Mouse (Mus musculus): ENCODE measurements around the gene Mpped1. TPM values are rescaled to one million over a fixed set of nuclear protein-coding genes. Genes with fewer than 3 reads are reported as not detected.

Mpped1 gene
- 3.1 and 4.9 TPM in 2 replicates for polyA plus RNA-seq (2016; fragmentation: Nextera tagmentation; extraction: Ambion mirVana)

DNA sequence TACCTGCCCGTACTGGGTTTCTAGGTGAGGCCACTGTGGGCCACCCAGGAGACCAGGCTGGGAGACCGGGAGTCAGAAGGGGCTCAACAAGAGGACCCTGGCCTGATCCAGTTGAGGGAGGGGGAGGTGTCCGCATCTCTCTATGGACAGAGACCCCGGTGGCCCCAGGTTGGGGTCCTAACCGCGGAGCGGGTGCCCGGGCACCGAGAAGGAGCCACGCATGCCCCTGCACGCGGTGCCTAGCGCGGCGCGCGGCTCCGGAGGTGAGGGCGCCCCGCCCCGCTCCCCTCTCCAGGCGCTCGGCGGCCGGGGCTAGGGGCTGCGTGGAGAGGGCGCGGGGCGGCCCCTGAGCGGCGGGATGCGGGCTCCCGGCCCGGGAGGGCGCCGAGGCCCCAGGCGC, at the start of gene Mpped1:
Gene Mpped1 (plus strand): TSS at position 81 of the 400 bp plus-strand sequence.
- no peaks in the 10 kb centered on the region for H3K9me3 ChIP-seq (replicated peaks)
- no peaks in the 10 kb centered on the region for H3K36me3 ChIP-seq
- peaks cover 10% of the 10 kb centered on the region; the same call in 1 of the 2 replicates for H3K4me1 ChIP-seq
- peak within 1 kb of the TSS; percentile 70 for H3K4me3 ChIP-seq
- H3K27ac ChIP-seq: no peak within 1 kb of the TSS
- peak within 1 kb of the TSS; percentile 95 for H3K4me2 ChIP-seq (replicated peaks)
- H3K27me3 ChIP-seq: peaks cover 58% of the 10 kb centered on the region
- ATAC-seq (ENCODE audit: low FRiP score): peak; percentile 41; the same call in 1 of the 2 replicates
- H3K9ac ChIP-seq: peak within 1 kb of the TSS; percentile 75
- WGBS: 3% methylated on average over 29 of the region's 37 CpGs

DNA sequence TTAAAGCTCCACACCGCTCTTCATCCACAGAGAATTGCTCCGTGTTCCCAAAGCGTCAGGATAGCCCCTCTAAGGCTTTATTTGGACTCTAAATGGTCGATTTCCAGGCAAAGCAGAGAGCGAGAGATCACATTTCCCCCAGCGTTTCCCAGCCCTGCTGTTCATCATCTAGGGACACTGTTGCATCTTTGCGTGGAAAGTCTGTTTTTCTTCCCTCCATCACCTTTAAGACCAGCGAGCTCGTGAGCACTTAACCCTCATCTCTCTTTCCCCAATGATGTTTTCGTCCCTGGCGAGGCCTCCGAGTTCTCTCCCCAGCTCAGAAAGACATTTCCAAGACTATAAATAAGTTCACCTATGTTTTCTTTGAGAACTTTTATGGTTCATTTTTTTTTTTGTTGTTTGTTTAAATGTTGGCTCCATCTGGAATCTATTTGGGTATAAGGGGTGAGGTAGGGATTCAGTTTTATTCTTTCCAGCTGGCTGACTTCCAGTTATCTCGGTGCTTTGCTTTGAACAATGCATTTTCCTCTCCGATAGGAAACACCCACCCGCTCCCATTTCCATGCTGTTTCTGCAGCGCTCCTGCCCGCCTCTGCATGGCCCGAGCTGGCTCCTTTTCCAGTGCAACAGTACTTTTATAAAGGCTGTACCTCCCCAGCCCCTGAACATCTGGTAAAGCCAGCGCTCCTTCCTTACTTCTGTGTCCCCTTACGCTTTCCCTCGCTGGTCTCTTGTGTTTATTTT, 38.4 kb upstream of the Mpped1 start:
- WGBS: 25% methylated on average over 21 of the region's 21 CpGs
- no peak overlapping the region for H3K9ac ChIP-seq
- H3K36me3 ChIP-seq: no peaks in the 10 kb centered on the region
- ATAC-seq (ENCODE audit: low FRiP score): no peak
- peaks cover 13% of the 10 kb centered on the region for H3K4me1 ChIP-seq
- H3K9me3 ChIP-seq (replicated peaks): no peaks in the 10 kb centered on the region
- no peaks in the 10 kb centered on the region for H3K27me3 ChIP-seq
- no peak overlapping the region for H3K27ac ChIP-seq
- H3K4me2 ChIP-seq (replicated peaks): no peak overlapping the region
- no peak overlapping the region for H3K4me3 ChIP-seq

DNA sequence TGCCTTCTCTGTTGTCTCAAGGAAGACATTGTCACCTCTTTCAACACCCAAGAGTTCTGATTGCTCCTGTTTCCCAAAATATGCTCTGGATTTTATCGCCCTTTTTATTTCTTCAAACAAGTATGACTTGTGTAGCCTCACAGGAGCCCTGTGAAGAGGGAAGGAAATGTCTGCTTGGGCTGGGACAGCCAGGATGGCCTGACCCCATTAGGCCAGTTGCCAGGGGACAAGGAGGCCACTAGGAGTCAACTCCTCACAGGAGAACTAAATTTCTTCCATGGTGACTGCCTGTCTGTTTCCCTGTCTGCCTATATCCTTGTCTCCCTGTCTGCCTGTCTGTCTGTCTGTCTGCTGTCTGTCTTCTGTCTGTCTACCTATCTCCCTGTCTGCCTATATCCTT, 37.2 kb upstream of the Mpped1 start:
- Histone ChIP-seq H3K4me2 (replicated peaks) (no peak overlapping the region), H3K4me3 (no peak overlapping the region), H3K9ac (no peak overlapping the region), H3K36me3 (no peaks in the 10 kb centered on the region), H3K27ac (no peak overlapping the region), H3K27me3 (no peaks in the 10 kb centered on the region), H3K9me3 (replicated peaks) (no peaks in the 10 kb centered on the region), H3K4me1 (peaks cover 13% of the 10 kb centered on the region)
- no peak for ATAC-seq (ENCODE audit: low FRiP score)
- 84% methylated on average over 1 of the region's 1 CpGs for WGBS

DNA sequence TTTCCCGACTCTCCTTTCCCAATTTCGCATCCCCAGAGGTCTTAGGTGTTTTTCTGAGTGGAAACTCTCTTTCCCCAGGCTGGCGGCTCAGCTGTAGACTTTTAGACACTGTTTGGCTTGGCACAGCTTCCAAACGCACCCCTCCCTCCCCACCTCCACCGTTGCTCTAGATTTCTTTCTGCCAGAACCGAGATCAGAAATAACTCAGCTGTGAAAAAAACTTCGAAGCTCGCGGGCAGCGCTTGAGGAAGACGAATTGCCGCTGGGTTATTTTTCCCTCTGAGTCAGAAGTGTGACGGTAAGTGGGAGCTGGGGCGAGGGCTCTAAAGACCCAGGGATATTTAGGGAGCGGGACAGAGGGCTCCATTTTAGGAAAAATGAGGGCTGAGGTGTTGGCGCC, 33.0 kb upstream of the Mpped1 start:
- no peak overlapping the region for H3K27ac ChIP-seq
- H3K36me3 ChIP-seq: no peaks in the 10 kb centered on the region
- no peak for ATAC-seq (ENCODE audit: low FRiP score)
- H3K27me3 ChIP-seq: no peaks in the 10 kb centered on the region
- WGBS: 65% methylated on average over 16 of the region's 16 CpGs
- no peak overlapping the region for H3K4me2 ChIP-seq (replicated peaks)
- no peak overlapping the region for H3K9ac ChIP-seq
- H3K4me1 ChIP-seq: peaks cover 4% of the 10 kb centered on the region
- no peak overlapping the region for H3K4me3 ChIP-seq
- H3K9me3 ChIP-seq (replicated peaks): no peaks in the 10 kb centered on the region

DNA sequence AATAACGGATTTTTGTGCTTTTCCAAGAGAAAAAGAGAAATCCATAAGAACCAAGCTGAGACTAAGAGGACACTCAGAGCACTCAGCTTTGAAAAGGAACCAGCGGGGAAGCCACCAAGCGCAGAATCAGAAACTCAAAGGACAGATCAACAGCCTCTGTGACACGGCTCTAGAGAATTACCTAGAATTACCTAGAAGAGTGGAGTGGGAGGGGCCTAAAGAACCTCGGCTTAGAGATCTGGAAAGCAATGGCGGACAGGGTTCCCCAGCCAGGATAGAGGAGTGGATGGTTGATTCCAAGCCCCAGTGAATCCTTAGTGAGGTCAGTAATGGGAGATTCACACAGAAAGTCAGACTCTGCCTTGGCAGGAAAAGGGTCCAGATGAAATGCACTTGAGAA, 30.3 kb upstream of the Mpped1 start:
- Histone ChIP-seq H3K4me1 (no peaks in the 10 kb centered on the region), H3K4me2 (replicated peaks) (no peak overlapping the region), H3K27me3 (no peaks in the 10 kb centered on the region), H3K4me3 (no peak overlapping the region), H3K36me3 (no peaks in the 10 kb centered on the region), H3K27ac (no peak overlapping the region), H3K9ac (no peak overlapping the region), H3K9me3 (replicated peaks) (no peaks in the 10 kb centered on the region)
- ATAC-seq (ENCODE audit: low FRiP score): no peak
- 76% methylated on average over 6 of the region's 6 CpGs for WGBS

DNA sequence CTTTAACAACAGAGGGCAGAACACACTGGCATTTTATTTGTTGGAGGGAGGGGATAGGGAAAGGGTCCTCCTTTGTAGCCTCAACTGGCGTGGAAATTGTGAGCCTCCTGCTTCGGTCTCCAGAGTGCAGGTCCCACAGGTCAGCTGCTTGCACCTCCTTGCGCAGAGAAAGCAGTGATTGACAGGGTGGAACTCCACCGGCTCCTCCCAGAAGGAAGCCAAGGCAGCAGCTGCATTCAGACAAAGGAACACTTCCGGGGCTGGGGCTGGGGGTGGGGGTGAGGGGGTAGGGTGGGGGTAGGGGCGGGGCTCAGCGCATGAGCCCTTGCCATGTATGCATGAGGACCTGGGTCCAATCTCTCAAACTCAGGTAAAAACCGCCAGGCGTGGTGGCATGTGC, 29.8 kb upstream of the Mpped1 start:
- no peak for ATAC-seq (ENCODE audit: low FRiP score)
- Histone ChIP-seq H3K9ac (no peak overlapping the region), H3K4me3 (no peak overlapping the region), H3K9me3 (replicated peaks) (no peaks in the 10 kb centered on the region), H3K27ac (no peak overlapping the region), H3K4me1 (no peaks in the 10 kb centered on the region), H3K4me2 (replicated peaks) (no peak overlapping the region), H3K36me3 (no peaks in the 10 kb centered on the region), H3K27me3 (no peaks in the 10 kb centered on the region)
- 44% methylated on average over 9 of the region's 9 CpGs for WGBS

DNA sequence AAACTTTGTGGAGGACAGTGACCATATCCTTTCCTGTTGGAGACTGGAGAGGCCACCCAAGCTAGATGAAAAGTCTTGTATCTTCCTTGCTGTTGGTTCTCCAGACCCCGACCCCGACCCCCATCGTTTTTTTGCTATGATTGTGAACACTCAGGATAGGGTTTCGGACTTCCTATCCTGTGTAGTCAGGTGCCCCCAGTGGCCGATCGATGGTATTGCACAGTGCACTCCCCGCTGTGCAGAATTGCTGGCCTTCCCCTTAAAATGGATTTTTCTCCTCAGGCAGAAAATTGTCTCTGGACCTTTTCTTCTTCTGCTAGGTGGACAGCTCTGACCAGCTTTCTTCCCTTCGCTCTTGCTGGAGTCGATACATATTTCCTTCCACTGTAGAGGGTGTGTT, 22.5 kb upstream of the Mpped1 start:
- Histone ChIP-seq H3K36me3 (no peaks in the 10 kb centered on the region), H3K4me2 (replicated peaks) (no peak overlapping the region), H3K27ac (no peak overlapping the region), H3K4me3 (no peak overlapping the region), H3K27me3 (no peaks in the 10 kb centered on the region; the same call in 1 of the 2 replicates), H3K4me1 (no peaks in the 10 kb centered on the region), H3K9ac (no peak overlapping the region), H3K9me3 (replicated peaks) (no peaks in the 10 kb centered on the region)
- WGBS: 23% methylated on average over 9 of the region's 9 CpGs
- no peak for ATAC-seq (ENCODE audit: low FRiP score)

DNA sequence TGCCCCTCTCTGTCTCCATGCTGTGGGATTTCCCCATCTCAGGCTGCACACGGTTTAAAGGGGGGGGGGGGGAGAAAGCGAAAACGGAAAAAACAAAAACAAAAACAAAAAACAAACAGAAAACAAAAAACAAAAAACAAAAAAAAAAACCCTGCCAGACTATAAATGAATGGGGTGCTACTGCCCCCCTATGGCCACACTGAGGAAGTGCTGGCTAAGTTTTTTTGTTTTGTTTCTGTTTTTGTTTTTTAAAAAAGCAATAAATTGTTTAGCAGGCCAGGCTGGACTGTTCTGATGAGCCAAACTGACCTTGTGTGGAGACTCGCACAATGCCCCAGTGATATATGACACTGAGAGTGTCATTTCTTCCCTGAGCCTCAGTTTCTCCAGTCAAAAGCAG, 20.3 kb upstream of the Mpped1 start:
- Histone ChIP-seq H3K9ac (no peak overlapping the region), H3K4me3 (no peak overlapping the region), H3K36me3 (no peaks in the 10 kb centered on the region), H3K9me3 (replicated peaks) (no peaks in the 10 kb centered on the region), H3K4me2 (replicated peaks) (no peak overlapping the region), H3K27ac (no peak overlapping the region), H3K27me3 (no peaks in the 10 kb centered on the region; the same call in 1 of the 2 replicates), H3K4me1 (no peaks in the 10 kb centered on the region)
- no peak for ATAC-seq (ENCODE audit: low FRiP score)
- 11% methylated on average over 3 of the region's 4 CpGs for WGBS

DNA sequence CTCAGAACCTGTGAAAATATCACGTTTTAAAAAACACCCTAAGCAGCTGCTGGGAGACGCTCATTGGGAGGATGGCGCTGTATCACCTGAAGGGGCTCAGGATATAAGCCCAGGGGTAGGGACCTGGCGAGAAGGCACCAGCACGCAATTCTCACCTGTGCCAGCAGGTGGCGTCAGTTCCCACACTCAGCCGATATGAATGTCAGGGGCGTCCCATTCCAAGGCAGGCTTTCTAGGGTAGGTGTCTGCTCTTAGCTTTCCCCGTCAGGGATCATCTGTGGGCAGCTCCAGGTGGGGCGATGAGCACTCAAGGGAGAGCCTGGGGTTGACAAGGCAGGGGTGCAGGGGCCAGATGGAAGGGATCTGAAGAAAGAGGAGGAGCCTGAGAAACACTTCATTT, 18.6 kb upstream of the Mpped1 start:
- H3K27ac ChIP-seq: no peak overlapping the region
- H3K9me3 ChIP-seq (replicated peaks): no peaks in the 10 kb centered on the region
- H3K4me3 ChIP-seq: no peak overlapping the region
- H3K4me1 ChIP-seq: peaks cover 4% of the 10 kb centered on the region
- H3K9ac ChIP-seq: no peak overlapping the region
- no peak overlapping the region for H3K4me2 ChIP-seq (replicated peaks)
- WGBS: 4% methylated on average over 10 of the region's 10 CpGs
- no peak for ATAC-seq (ENCODE audit: low FRiP score)
- no peaks in the 10 kb centered on the region; the same call in 1 of the 2 replicates for H3K27me3 ChIP-seq
- H3K36me3 ChIP-seq: no peaks in the 10 kb centered on the region

DNA sequence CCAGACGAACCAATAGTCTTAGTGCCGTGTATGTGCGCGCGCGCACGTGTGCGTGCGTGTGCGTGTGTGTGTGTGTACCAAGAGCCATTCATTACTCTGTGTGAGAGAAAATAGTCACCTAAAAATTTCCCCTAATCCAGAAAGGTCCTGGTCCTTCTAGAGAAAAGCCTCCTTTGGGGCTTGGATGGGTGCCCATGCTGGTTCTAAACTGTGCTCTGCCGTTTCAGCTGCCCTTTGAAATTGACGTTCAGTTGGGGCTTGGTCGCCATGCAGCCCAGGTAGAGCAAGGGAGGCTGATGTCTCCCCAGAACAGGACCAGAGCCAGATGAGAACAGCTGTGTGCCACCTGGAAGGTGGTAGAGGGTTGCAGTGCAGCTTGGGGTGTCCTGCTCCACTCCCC, 17.8 kb upstream of the Mpped1 start:
- no peak for ATAC-seq (ENCODE audit: low FRiP score)
- Histone ChIP-seq H3K27ac (no peak overlapping the region), H3K9ac (no peak overlapping the region), H3K9me3 (replicated peaks) (no peaks in the 10 kb centered on the region), H3K4me2 (replicated peaks) (no peak overlapping the region), H3K27me3 (no peaks in the 10 kb centered on the region; the same call in 1 of the 2 replicates), H3K4me1 (peaks cover 8% of the 10 kb centered on the region), H3K36me3 (no peaks in the 10 kb centered on the region), H3K4me3 (no peak overlapping the region)
- WGBS: 87% methylated on average over 13 of the region's 13 CpGs

DNA sequence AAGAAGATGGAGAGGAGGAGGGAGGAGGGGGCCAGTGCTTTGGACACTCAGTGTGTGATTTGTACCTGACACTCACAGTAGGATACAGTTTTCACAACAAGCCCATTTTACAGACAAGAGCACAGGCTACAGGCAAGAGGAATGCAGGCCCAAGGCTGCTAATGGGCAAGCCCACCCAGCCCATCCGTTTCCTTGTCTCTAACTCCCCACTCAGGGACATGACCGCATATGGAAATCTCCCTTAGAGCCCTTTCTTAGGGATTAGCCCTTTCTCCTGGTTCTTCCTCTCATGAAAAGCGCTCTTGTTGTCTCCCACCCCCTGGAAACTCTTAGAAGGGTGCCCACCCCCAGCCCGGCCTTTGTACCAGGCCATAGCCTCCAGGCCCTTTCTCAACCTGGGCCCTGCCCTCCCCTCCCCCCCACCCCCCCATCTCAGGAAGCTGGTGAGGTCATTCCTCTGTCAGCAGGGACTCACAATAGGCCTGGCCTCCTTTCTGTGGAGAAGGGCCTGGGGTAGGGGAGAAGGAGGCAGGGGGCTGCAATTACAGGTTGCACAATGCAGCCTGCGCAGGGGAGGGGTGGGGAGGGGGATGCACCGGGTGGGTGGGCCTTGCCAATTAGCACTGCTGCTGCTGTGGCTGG, 13.8 kb upstream of the Mpped1 start:
- Histone ChIP-seq H3K4me1 (peaks cover 11% of the 10 kb centered on the region), H3K27ac (no peak overlapping the region), H3K4me2 (replicated peaks) (no peak overlapping the region), H3K27me3 (peaks cover 2% of the 10 kb centered on the region; the same call in 1 of the 2 replicates), H3K36me3 (no peaks in the 10 kb centered on the region), H3K9me3 (replicated peaks) (no peaks in the 10 kb centered on the region), H3K4me3 (no peak overlapping the region), H3K9ac (no peak overlapping the region)
- peak; percentile 62; the same call in 1 of the 2 replicates for ATAC-seq (ENCODE audit: low FRiP score)
- 16% methylated on average over 6 of the region's 6 CpGs for WGBS

DNA sequence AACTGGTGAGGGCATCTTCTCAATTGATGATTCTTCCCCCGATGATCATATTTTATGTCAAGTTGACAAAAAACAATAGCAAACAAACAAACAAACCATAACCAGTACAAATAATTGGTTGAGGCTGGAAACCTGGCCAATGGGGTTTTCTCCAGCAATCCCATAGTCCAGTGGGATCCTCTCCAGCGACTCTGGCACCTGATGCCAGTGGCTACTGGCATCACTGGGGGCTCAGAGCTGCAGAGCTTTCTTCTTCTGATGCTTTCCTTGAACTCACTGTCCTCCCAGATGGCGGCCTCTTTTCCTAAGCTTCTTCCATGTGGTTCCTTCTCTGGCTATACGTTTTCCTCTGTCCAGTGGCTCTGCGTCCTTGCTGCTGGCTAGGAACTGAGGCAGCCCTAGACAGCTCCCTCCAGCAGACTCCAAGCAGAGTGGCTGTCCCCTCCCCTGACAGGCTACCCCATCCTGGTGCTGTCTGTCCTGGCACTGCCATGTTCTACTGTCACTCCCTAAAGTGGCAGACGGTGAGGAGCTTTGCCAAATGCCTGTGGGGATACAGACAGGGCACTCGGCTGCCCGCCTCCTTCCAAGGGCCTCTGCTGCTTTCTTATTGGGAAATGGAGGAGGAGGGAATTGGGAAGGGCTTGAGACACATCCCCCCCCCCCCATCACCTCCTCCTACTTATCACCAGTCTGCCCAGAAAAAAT, 7.8 kb upstream of the Mpped1 start:
- Histone ChIP-seq H3K36me3 (no peaks in the 10 kb centered on the region), H3K4me1 (0 out of 2 replicates have a peak, but pooled peaks cover 3% of the 10 kb centered on the region), H3K9me3 (replicated peaks) (no peaks in the 10 kb centered on the region), H3K9ac (no peak overlapping the region), H3K4me3 (no peak overlapping the region), H3K27me3 (peaks cover 11% of the 10 kb centered on the region; the same call in 1 of the 2 replicates), H3K4me2 (replicated peaks) (no peak overlapping the region), H3K27ac (no peak overlapping the region)
- no peak for ATAC-seq (ENCODE audit: low FRiP score)
- 74% methylated on average over 8 of the region's 8 CpGs for WGBS
